12 mouse cellular contexts compared by ENCODE assay signal in the genomic region with DNA sequence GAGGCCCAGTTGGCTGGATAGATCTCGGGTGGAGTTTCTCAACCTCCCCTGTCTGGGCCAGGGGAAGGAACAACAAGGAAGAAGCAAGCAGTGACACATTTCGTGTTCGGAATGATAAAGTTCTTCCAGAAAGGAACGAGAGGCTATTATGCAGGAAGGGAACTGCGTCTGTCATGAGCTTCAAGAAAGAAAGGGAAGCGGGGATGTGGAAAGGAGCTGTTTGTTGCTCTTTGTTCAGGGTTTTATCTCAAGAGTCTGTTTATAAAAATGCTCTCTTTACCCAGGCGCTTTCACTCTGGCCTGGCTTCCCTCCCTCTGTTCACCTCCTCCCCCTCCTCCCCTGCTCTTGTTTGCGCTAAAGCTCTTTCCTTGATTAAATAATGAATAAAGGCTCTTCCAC. TPM values are rescaled to one million over a fixed set of nuclear protein-coding genes. Genes with fewer than 3 reads are reported as not detected.
A peak's percentile ranks its signal among the peaks of the same experiment; 100 is the strongest.
DNase-seq lines count a peak whose midpoint lies in the region; ATAC-seq lines count a peak whose summit lies in the region.
"Had no signal": no experiment of that assay in that cellular context is flagged by ENCODE, and none has a peak within 500 bp of the region (broad histone marks: within the 10 kb centered on the region; RNA-seq: fewer than 3 reads in every experiment).

No protein-coding gene starts in this region.

- no peaks in the 10 kb centered on the region for H3K27me3 ChIP-seq in heart, embryonic 10.5 days (ENCODE audit: insufficient read depth, poor library complexity, severe bottlenecking)
- no peaks in the 10 kb centered on the region for H3K27me3 ChIP-seq in neural tube, embryonic 12.5 days (replicated peaks)
- H3K27me3 ChIP-seq in stomach, embryonic 16.5 days (ENCODE audit: control insufficient read depth, insufficient read depth, low read length): no peaks in the 10 kb centered on the region

- no peaks in the 10 kb centered on the region for H3K4me1 ChIP-seq in heart, embryonic 10.5 days
- no peaks in the 10 kb centered on the region for H3K4me1 ChIP-seq in neural tube, embryonic 12.5 days
- H3K4me1 ChIP-seq in stomach, embryonic 16.5 days (ENCODE audit: control insufficient read depth, insufficient read depth, low read length): no peaks in the 10 kb centered on the region

- H3K36me3 ChIP-seq in heart, embryonic 10.5 days: no peaks in the 10 kb centered on the region
- H3K36me3 ChIP-seq in neural tube, embryonic 12.5 days: no peaks in the 10 kb centered on the region
- H3K36me3 ChIP-seq in stomach, embryonic 16.5 days (ENCODE audit: control insufficient read depth, insufficient read depth, low read length): no peaks in the 10 kb centered on the region

- H3K9ac ChIP-seq in neural tube, embryonic 12.5 days: no peak overlapping the region
- no peak overlapping the region for H3K9ac ChIP-seq in stomach, embryonic 16.5 days (ENCODE audit: low read length)

- no peak overlapping the region for H3K4me3 ChIP-seq in heart, embryonic 10.5 days
- H3K4me3 ChIP-seq in neural tube, embryonic 12.5 days: no peak overlapping the region
- no peak overlapping the region for H3K4me3 ChIP-seq in stomach, embryonic 16.5 days (replicated peaks; ENCODE audit: low read length)

- peak; percentile 94 for DNase-seq in heart, adult 11 months
- DNase-seq in heart, embryonic 10.5 days (ENCODE audit: low spot score): no peak
- DNase-seq in neural tube, embryonic 10.5 days (ENCODE audit: extremely low spot score, low spot score): no peak
- DNase-seq in lung, postnatal 10 days: peak; percentile 7
- no peak for DNase-seq in cerebellum, adult 9-11 months
- DNase-seq in right cerebral cortex, adult 18-20 months: no peak
- DNase-seq: adrenal gland, postnatal 10 days; cerebellum, adult 18-20 months; kidney, postnatal 10 days had no signal

- ATAC-seq in neural tube, embryonic 12.5 days (ENCODE audit: low FRiP score, low read depth): 0 out of 2 replicates have a peak, but pooled peaks have one; percentile 13
- no peak for ATAC-seq in stomach, embryonic 16.5 days (ENCODE audit: insufficient read depth, low FRiP score)

- no peak overlapping the region for H3K27ac ChIP-seq in heart, embryonic 10.5 days
- H3K27ac ChIP-seq in neural tube, embryonic 12.5 days: no peak overlapping the region
- no peak overlapping the region for H3K27ac ChIP-seq in stomach, embryonic 16.5 days (ENCODE audit: low read length)
- H3K27ac ChIP-seq: macrophage had no signal

- no peaks in the 10 kb centered on the region for H3K9me3 ChIP-seq in heart, embryonic 10.5 days
- H3K9me3 ChIP-seq in neural tube, embryonic 12.5 days: no peaks in the 10 kb centered on the region
- no peaks in the 10 kb centered on the region for H3K9me3 ChIP-seq in stomach, embryonic 16.5 days (replicated peaks; ENCODE audit: control insufficient read depth, low read length)

- H3K4me2 ChIP-seq in neural tube, embryonic 12.5 days (replicated peaks): no peak overlapping the region
- peak overlapping the region; percentile 20; the same call in 1 of the 2 replicates for H3K4me2 ChIP-seq in stomach, embryonic 16.5 days (ENCODE audit: low read depth, low read length)

- 42% methylated on average over 8 of the region's 8 CpGs for WGBS in heart, embryonic 10.5 days
- WGBS in neural tube, embryonic 12.5 days: 51% methylated on average over 8 of the region's 8 CpGs
- WGBS in stomach, embryonic 16.5 days: 11% methylated on average over 8 of the region's 8 CpGs

RNA-seq across cellular contexts. Expression of a gene that starts 46.7 kb away (rescaled TPM):
- 0.04 TPM in 1 of 2 replicates, not detected in the other for polyA plus RNA-seq in heart, embryonic 10.5 days (2016; fragmentation: Nextera tagmentation; extraction: Ambion mirVana)
- 1.8 and 2.0 TPM in 2 replicates for polyA plus RNA-seq in neural tube, embryonic 12.5 days (2016; fragmentation: Nextera tagmentation; extraction: Ambion mirVana)
- polyA plus RNA-seq in stomach, embryonic 16.5 days (2015; fragmentation: Nextera tagmentation; extraction: Ambion mirVana): 0.30 and 0.61 TPM in 2 replicates
- polyA plus RNA-seq: macrophage had no signal

Comparison
In these comparisons a context has a peak if more than half of its experiments do, and no peak if none do; other contexts are left out.
1. DNase-seq: peak in heart, adult 11 months (single experiment) and lung, postnatal 10 days (single experiment); none in heart, embryonic 10.5 days (single experiment), neural tube, embryonic 10.5 days (single experiment), cerebellum, adult 9-11 months (single experiment) and right cerebral cortex, adult 18-20 months (single experiment).